Mouse (Mus musculus): ENCODE data around the gene Olfr281.

Gene Olfr281

DNA sequence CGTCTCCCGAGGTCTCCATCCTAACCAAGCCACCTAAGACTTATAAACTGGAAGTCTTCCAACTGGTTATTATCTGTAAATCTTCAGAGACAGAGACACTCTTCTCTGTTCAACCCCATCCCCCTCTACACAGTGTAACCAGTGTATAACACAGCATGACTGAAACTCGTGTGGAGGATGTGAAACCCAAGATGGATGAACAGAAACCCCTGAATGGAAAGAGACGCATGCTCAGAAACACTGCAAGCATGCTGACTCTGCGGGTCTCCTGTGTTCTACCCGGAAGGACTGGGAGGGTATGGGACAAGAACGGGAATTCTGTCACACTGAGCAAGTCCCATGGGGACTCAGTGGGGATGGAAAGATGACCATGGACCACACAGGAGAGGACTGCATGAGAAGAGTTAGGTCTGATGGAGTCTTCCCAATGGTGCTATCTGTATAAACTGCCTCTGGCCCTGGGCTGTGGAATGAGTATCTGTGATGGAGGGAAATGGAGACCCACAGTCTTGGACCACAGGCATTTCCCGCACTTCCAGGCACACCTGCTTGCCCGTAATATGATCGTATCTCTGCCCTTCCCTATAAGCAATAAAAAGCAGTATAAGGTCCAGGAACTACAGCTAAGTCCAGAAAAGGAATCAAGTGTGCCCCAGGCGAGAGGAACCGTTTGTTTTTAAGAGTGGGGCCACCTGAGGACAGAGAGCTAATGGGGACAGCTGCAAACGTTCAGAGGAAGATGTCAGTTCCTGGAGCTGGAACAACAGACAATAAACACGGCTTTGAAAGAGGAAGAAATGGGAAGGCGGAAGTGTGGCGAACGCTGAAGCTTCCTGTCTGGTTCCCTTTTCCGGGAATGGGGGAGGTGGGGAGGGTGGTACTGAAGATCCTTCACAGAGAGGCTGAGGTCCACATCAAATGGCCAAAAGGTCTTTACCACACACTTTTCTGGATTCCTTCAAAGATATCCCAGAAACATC, 31.8 kb downstream of the Olfr281 start:
- peak; percentile 77 to 84 for DNase-seq (ENCODE audit: low spot score in 2 of 2)

GRCm38 (mm10) chr15:98486433-98487021, 34.1 kb downstream of the Olfr281 start:
- DNase-seq (ENCODE audit: low spot score in 2 of 2): peak in 1 of 2 experiments; percentile 33

GRCm38 (mm10) chr15:98491332-98491731, 38.9 kb downstream of the Olfr281 start:
- no peak for DNase-seq (ENCODE audit: low spot score in 2 of 2)

- no peak for DNase-seq (ENCODE audit: low spot score in 2 of 2)
Observed at GRCm38 (mm10) chr15:98492102-98492501, 39.7 kb downstream of the Olfr281 start, which contains the start of gene Olfr279. Gene Olfr279, plus strand, starts transcription at chr15:98492402.

DNA sequence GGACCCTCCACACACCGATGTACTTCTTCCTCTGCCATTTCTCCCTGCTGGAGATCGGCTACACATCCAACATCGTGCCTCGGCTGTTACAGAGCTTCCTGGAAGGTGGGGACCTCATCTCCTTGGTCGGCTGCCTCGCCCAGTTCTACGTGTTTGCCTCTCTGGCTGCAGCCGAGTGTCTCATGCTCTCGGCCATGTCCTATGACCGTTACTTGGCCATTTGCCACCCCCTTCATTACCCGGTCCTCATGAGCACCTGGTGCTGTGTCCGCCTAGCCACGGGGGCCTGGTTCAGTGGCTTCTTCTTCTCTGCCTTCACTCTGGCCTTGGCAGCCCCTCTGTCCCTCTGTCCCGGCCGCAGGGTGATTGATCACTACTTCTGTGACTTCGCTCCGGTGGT, 45.2 kb downstream of the Olfr281 start:
- DNase-seq (ENCODE audit: low spot score in 2 of 2): no peak

DNA sequence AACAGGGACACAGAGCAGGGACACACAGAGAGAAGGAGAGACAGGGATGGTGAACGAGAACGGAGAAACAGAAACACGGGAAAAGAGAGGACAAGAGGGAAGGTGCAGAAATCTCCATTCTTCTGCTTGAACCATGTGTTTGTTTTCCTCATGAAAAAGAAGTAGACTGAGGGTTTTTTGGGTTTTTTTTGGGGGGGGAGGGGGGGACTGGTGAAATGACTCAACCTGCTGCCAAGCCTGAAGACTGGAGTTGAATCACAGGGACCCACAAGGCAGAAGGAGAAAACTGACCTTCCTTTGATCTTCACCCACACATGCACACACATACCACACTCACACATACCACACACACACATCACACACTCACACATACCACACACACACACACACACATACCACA, 50.9 kb downstream of the Olfr281 start:
- no peak for DNase-seq (ENCODE audit: low spot score in 2 of 2)

- DNase-seq (ENCODE audit: low spot score in 2 of 2): peak; percentile 59 to 75
Observed at GRCm38 (mm10) chr15:98504514-98504913, 52.1 kb downstream of the Olfr281 start.

GRCm38 (mm10) chr15:98506253-98506957, 54.0 kb downstream of the Olfr281 start:
- peak in 1 of 2 experiments; percentile 43 for DNase-seq (ENCODE audit: low spot score in 2 of 2)

DNA sequence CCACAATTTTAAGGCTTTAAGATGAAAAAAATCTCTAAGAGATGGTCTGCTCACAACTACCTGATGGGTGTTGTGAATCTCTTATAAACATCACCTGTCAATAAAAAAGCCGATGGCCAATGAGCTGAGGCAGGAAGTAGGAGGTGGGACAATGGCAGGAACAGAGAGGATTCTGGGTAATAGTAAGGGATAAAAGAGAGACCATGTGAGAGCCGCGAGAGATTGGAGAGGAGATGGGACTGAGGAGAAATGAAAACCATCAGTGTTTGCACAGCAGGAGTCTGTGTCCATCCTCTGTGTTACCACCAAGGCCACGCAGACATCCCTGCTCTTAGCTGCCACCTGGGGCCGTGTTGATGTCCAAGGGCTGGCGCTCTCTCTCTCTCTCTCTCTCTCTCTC, 54.9 kb downstream of the Olfr281 start:
- DNase-seq (ENCODE audit: low spot score in 2 of 2): no peak

DNA sequence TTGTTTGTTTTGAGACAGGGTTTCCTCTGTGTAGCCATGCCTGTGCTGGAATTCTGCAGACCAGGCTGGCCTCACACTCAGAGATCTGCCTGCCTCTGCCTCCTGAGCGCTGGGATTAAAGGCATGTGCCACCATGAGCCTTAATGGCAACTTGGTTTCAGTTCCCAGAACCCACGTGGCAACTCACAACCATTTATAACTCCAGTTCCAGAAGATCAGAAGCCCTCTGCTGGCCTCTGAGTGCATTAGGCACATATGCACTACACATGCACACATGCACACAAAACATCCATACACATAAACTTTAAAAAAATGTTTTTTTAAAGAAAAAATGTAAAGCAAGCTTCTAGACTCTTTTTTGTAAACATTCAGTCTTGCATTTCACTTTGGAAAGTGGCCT, 57.0 kb downstream of the Olfr281 start:
- DNase-seq (ENCODE audit: low spot score in 2 of 2): no peak

Data from spleen, postnatal 36 days (tissue).